Mouse (Mus musculus) limb, embryonic 13.5 days (tissue): ENCODE measurements around the gene Taf10. TPM values are rescaled to one million over a fixed set of nuclear protein-coding genes. Genes with fewer than 3 reads are reported as not detected.
"Not testable (repeated sequence)": the region's sequence is repeated elsewhere in the genome, so short reads cannot be mapped to it uniquely, and the experiment has no call there.

Experiments used
- ATAC-seq: fragments of 200-750 bp; cut with Nextera tagmentation; 2 replicates; pipeline ENCODE4 v1.8.0; 2017; ENCODE audit warnings: low read depth, moderate number of reproducible peaks, moderate TSS enrichment; ENCODE audit not compliant: low FRiP score
- H3K27ac ChIP-seq: fragments of 300-500 bp; sonication (generic); 2 replicates; pipeline ENCODE4 v1.5.1; 2015; ENCODE audit warnings: inconsistent platforms, mild to moderate bottlenecking, moderate library complexity
- H3K27me3 ChIP-seq: fragments of 300-500 bp; sonication (generic); 2 replicates; pipeline ENCODE4 v1.6.1; 2015; ENCODE audit warnings: mild to moderate bottlenecking, inconsistent platforms
- H3K36me3 ChIP-seq: fragments of 300-500 bp; sonication (generic); 2 replicates; pipeline ENCODE4 v1.6.1; 2015; ENCODE audit warnings: inconsistent platforms, mild to moderate bottlenecking, moderate library complexity
- H3K4me1 ChIP-seq: fragments of 300-500 bp; sonication (generic); 2 replicates; pipeline ENCODE4 v1.6.1; 2015; ENCODE audit warnings: inconsistent platforms
- H3K4me2 ChIP-seq: fragments of 300-500 bp; sonication (generic); replicated peaks from 2 replicates; pipeline ENCODE4 v1.6.1; 2015; ENCODE audit warnings: inconsistent platforms, mild to moderate bottlenecking, moderate library complexity
- H3K4me3 ChIP-seq: fragments of 300-500 bp; sonication (generic); 2 replicates; pipeline ENCODE4 v1.5.1; 2015; ENCODE audit warnings: moderate library complexity, mild to moderate bottlenecking, inconsistent platforms
- H3K9ac ChIP-seq: fragments of 300-500 bp; sonication (generic); 2 replicates; pipeline ENCODE4 v1.6.1; 2015; ENCODE audit warnings: mild to moderate bottlenecking, inconsistent platforms
- H3K9me3 ChIP-seq: fragments of 300-500 bp; sonication (generic); 2 replicates; pipeline ENCODE4 v1.6.1; 2016; ENCODE audit warnings: inconsistent platforms
- WGBS: fragments of 180-500 bp; shearing (Covaris S2); methylation state at CpG from one replicate; pipeline ENCODE4 v1.1.7; 2015; 5-methylcytosine and 5-hydroxymethylcytosine counted together
- polyA plus RNA-seq: library from polyadenylated mRNA; unstranded; fragments of >200 nt; fragmentation: Nextera tagmentation; extraction: Ambion mirVana; gene quantifications from 2 replicates; pipeline ENCODE4 v1.2.1, GENCODE M21; 2015

The Taf10 gene
- polyA plus RNA-seq, 1 experiment from 2014 or later: 118 TPM

DNA sequence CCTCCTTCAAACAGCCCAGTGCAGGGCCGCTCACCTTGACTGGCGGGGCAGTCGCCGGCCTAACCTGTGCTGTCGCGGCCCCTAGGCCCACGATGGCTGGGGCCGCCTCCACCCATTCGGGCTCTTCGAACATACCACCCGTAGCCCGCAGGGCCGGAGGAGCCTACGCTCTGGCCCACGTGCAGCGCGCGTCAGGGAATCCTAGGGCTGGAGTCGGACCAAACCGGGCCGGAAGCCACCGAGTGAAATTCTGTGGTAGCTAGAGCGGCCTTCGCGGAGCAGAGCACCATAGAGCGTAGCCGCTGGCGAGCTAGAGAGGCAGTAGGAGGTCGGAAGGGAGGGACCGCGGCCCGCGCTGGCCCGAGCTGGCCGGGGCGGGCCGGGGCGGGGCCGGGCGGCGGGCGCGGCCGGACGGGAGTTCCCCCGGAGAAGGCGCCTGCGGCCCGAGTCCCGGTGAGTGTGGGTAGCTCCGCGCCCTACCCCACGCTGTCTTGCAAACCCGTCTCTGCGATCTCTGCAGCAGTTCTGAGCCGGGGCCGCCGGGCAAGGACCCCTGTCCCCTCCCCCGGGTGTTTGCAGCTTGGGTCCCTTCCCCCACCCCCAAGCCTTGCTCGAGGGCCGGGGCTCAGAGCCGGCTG, 7.8 kb downstream of the Taf10 start, which contains the start of gene Ilk:
TSS of gene Ilk (plus strand) at position 329 of the 638 bp plus-strand sequence.
- Histone ChIP-seq H3K4me3 (peak within 1 kb of the TSS; percentile 77), H3K27ac (peak within 1 kb of the TSS; percentile 83), H3K9ac (peak within 1 kb of the TSS; percentile 92), H3K4me1 (peaks cover 31% of the 10 kb centered on the region), H3K36me3 (peaks cover 54% of the 10 kb centered on the region), H3K4me2 (peak within 1 kb of the TSS; percentile 79), H3K9me3 (no peaks in the 10 kb centered on the region), H3K27me3 (no peaks in the 10 kb centered on the region)
- ATAC-seq: peak; percentile 97
- WGBS: under 1% methylated on average over 59 of the region's 62 CpGs

DNA sequence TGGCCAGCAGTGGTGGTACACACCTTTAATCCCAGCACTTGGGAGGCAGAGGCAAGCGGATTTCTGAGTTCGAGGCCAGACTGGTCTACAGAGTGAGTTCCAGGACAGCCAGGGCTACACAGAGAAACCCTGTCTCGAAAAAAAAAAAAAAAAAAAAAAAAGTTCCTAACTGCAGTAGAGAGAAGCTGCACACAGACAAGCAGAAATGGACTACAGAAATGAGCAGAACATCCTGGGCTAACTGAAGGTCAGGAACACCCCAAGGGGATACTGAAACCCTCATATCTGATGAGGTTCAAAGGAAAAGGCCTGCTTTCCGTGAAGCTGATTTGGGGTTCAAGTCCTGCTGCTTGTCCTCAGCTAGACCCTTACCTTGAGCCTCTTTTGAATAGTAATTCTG, 8.7 kb downstream of the Taf10 start:
- Histone ChIP-seq H3K36me3 (peaks cover 54% of the 10 kb centered on the region), H3K4me3 (peak overlapping the region; percentile 77), H3K9ac (peak overlapping the region; percentile 92), H3K4me2 (peak overlapping the region; percentile 79), H3K4me1 (peaks cover 31% of the 10 kb centered on the region)
- H3K27me3 ChIP-seq, ATAC-seq, H3K9me3 ChIP-seq, H3K27ac ChIP-seq: not testable (repeated sequence)
- WGBS: 58% methylated on average over 3 of the region's 4 CpGs

GRCm38 (mm10) chr7:105734826-105735225, 9.3 kb downstream of the Taf10 start:
- Histone ChIP-seq H3K9me3 (no peaks in the 10 kb centered on the region), H3K36me3 (peaks cover 54% of the 10 kb centered on the region), H3K9ac (peak overlapping the region; percentile 92; the same call in 1 of the 2 replicates), H3K27me3 (no peaks in the 10 kb centered on the region), H3K4me3 (no peak overlapping the region), H3K4me1 (peaks cover 31% of the 10 kb centered on the region), H3K4me2 (peak overlapping the region; percentile 79), H3K27ac (no peak overlapping the region)
- 89% methylated on average over 8 of the region's 8 CpGs for WGBS
- no peak for ATAC-seq

GRCm38 (mm10) chr7:105733836-105734235, 10.3 kb downstream of the Taf10 start:
- Histone ChIP-seq H3K27ac (no peak overlapping the region), H3K9me3 (no peaks in the 10 kb centered on the region), H3K27me3 (no peaks in the 10 kb centered on the region), H3K9ac (0 out of 2 replicates have a peak overlapping the region, but pooled peaks have one; percentile 8), H3K4me3 (no peak overlapping the region), H3K4me1 (peaks cover 22% of the 10 kb centered on the region), H3K4me2 (no peak overlapping the region), H3K36me3 (peaks cover 61% of the 10 kb centered on the region)
- ATAC-seq: no peak
- 97% methylated on average over 11 of the region's 11 CpGs for WGBS

GRCm38 (mm10) chr7:105728701-105729428, 15.3 kb downstream of the Taf10 start:
- Histone ChIP-seq H3K9ac (no peak overlapping the region), H3K36me3 (peaks cover 59% of the 10 kb centered on the region), H3K4me3 (no peak overlapping the region), H3K27me3 (no peaks in the 10 kb centered on the region), H3K4me2 (no peak overlapping the region), H3K27ac (no peak overlapping the region), H3K9me3 (no peaks in the 10 kb centered on the region), H3K4me1 (no peaks in the 10 kb centered on the region)
- WGBS: 84% methylated on average over 6 of the region's 6 CpGs
- no peak for ATAC-seq

GRCm38 (mm10) chr7:105726980-105727325, 17.2 kb downstream of the Taf10 start:
- Histone ChIP-seq H3K9ac (no peak overlapping the region), H3K4me2 (no peak overlapping the region), H3K27ac (no peak overlapping the region), H3K4me1 (no peaks in the 10 kb centered on the region), H3K4me3 (no peak overlapping the region), H3K9me3 (no peaks in the 10 kb centered on the region), H3K27me3 (no peaks in the 10 kb centered on the region), H3K36me3 (peaks cover 39% of the 10 kb centered on the region)
- no peak for ATAC-seq
- 94% methylated on average over 4 of the region's 4 CpGs for WGBS

DNA sequence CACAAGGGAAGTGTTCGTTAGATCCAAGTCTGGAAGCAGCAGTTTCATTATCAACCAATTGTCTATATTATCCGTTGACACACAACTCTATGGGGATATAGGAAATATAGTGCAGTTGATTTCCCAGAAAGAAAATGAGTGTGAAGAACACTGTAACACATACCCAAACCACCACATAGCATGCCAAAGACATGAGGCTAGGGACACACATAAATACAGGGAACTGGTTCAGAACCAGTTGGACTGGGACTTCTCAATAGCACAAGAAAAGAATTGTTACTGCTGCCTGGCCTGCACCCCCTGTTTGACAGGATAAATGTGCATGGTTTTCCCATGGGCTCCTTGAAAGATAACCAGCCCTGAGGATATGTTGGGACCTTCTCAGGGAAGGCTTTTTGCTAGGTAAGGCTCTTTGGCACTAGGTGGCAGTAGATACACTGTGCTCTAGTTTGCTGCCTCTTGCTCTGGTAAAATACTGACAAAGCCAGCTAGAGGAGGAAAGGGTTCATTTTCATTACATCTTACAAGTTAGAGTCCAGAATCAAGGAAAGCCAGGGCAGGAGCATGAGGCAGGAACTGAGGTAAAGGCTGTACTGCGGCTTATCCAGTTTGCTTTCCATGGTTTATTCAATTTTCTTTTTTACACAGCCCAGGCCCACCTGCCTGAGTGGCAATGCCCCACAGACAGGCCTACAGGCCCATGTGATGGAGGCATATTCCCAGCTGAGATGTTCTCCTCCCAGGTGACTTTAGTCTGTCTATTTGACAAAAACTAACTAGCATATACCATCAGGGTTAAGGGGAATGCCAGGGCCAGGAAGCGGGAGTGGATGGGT, 17.8 kb downstream of the Taf10 start:
- Histone ChIP-seq H3K4me1 (no peaks in the 10 kb centered on the region), H3K4me2 (no peak overlapping the region), H3K9me3 (no peaks in the 10 kb centered on the region), H3K4me3 (no peak overlapping the region), H3K27ac (no peak overlapping the region), H3K9ac (0 out of 2 replicates have a peak overlapping the region, but pooled peaks have one; percentile 35), H3K36me3 (peaks cover 34% of the 10 kb centered on the region), H3K27me3 (no peaks in the 10 kb centered on the region)
- peak; percentile 83 for ATAC-seq
- 78% methylated on average over 4 of the region's 4 CpGs for WGBS

DNA sequence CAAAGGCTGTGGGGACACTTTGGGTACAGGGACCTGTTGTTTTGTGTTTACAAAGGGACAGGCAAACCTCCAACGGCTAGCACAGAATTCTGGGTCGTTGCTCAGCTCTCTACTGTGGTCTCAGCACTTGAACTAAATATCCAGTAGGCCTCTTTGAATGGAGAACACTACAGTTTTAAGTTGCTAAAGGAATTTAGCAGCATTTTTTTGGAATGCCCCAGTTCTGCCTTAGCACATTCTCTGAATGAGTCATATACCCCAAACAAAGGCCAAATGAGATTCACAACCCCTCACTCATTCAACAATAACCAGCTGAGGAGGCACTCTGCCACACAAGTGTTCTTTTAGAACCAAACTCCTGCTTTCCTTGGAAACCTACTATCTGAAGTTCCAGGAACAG, 22.2 kb downstream of the Taf10 start:
- H3K9ac ChIP-seq: no peak overlapping the region
- WGBS: 67% methylated on average over 2 of the region's 2 CpGs

GRCm38 (mm10) chr7:105715366-105715765, 28.8 kb downstream of the Taf10 start:
- Histone ChIP-seq H3K27ac (no peak overlapping the region), H3K4me1 (no peaks in the 10 kb centered on the region), H3K9me3 (no peaks in the 10 kb centered on the region), H3K4me2 (no peak overlapping the region), H3K4me3 (no peak overlapping the region), H3K36me3 (no peaks in the 10 kb centered on the region), H3K9ac (no peak overlapping the region), H3K27me3 (no peaks in the 10 kb centered on the region)
- ATAC-seq: no peak
- WGBS: 54% methylated on average over 3 of the region's 3 CpGs

More for the DNA sequence above, 22.2 kb downstream of the Taf10 start:
- Histone ChIP-seq H3K4me1 (no peaks in the 10 kb centered on the region), H3K9me3 (no peaks in the 10 kb centered on the region), H3K4me3 (no peak overlapping the region), H3K27me3 (no peaks in the 10 kb centered on the region), H3K27ac (no peak overlapping the region), H3K4me2 (no peak overlapping the region), H3K36me3 (no peaks in the 10 kb centered on the region)
- no peak for ATAC-seq

DNA sequence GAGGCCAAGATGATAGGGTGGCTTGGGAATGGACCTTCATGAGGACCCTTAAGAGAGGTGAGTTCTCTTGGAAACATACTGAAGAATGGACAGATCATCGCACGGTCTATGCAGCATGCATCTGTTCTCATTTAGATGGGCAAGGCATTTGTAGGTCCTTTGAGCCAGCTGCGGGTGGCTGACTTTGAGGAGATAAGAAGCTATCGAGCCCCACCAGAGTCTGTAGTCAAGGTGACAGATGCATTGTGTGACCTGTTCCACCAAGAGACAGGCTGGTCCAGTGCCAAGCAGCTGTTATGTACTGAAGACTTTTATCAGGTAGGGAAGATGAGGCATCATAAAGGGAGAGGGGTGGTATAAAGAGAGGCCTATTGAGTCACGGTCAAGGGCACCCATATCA, 35.4 kb downstream of the Taf10 start:
- Histone ChIP-seq H3K9me3 (no peaks in the 10 kb centered on the region), H3K4me3 (no peak overlapping the region), H3K27me3 (no peaks in the 10 kb centered on the region), H3K9ac (no peak overlapping the region), H3K27ac (no peak overlapping the region), H3K4me2 (no peak overlapping the region), H3K36me3 (no peaks in the 10 kb centered on the region), H3K4me1 (no peaks in the 10 kb centered on the region)
- 90% methylated on average over 5 of the region's 5 CpGs for WGBS
- no peak for ATAC-seq

DNA sequence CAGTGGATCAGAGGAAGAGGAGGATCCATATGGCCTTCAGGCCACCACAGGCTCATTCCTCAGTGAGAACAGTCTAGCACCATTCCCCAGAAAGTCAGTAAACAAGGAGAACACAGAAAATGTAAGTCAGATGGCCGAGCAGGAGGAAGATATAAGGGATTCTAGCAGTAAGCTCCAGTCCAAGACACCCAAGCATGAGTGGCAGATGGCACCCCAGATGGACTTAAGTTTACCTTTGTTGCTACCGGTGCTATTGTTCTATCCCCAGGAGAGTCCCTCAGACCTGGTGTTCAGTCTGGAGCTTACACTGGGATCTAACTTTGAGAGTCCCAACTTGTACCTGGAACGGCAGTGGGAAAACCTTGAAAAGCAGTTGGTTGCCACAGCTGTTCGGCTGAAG, 40.3 kb downstream of the Taf10 start:
- no peak overlapping the region for H3K27ac ChIP-seq
- no peak overlapping the region for H3K4me3 ChIP-seq
- H3K4me2 ChIP-seq: no peak overlapping the region
- no peak overlapping the region for H3K9ac ChIP-seq
- ATAC-seq: no peak
- H3K4me1 ChIP-seq: no peaks in the 10 kb centered on the region
- no peaks in the 10 kb centered on the region for H3K9me3 ChIP-seq
- no peaks in the 10 kb centered on the region for H3K36me3 ChIP-seq
- no peaks in the 10 kb centered on the region for H3K27me3 ChIP-seq
- WGBS: 83% methylated on average over 4 of the region's 4 CpGs

- Histone ChIP-seq H3K9ac (no peak overlapping the region), H3K27me3 (no peaks in the 10 kb centered on the region), H3K36me3 (no peaks in the 10 kb centered on the region), H3K27ac (no peak overlapping the region), H3K4me2 (no peak overlapping the region), H3K4me3 (no peak overlapping the region), H3K9me3 (no peaks in the 10 kb centered on the region), H3K4me1 (no peaks in the 10 kb centered on the region)
- WGBS: 86% methylated on average over 16 of the region's 16 CpGs
- no peak for ATAC-seq
Observed at GRCm38 (mm10) chr7:105703184-105703583, 41.0 kb downstream of the Taf10 start.
